Mouse (Mus musculus) midbrain, embryonic 14.5 days (tissue): ENCODE measurements around the gene Gm28372. TPM values are rescaled to one million over a fixed set of nuclear protein-coding genes. Genes with fewer than 3 reads are reported as not detected.

Experiments used
- ATAC-seq: fragments of 200-750 bp; cut with Nextera tagmentation; 2 replicates; pipeline ENCODE4 v1.8.0; 2017; ENCODE audit warnings: moderate number of reproducible peaks, moderate library complexity; ENCODE audit not compliant: low FRiP score, low TSS enrichment
- DNase-seq: peaks from one replicate; pipeline ENCODE4 v3.0.0-alpha.2; 2015
- H3K27ac ChIP-seq: fragments of 300-500 bp; sonication (generic); replicated peaks from 2 replicates; pipeline ENCODE4 v1.5.1; 2014; ENCODE audit warnings: mild to moderate bottlenecking, low read depth, low read length, moderate library complexity
- H3K27me3 ChIP-seq: fragments of 300-500 bp; sonication (generic); 2 replicates; pipeline ENCODE4 v1.6.1; 2014; ENCODE audit warnings: low read length, control low read depth, mixed read lengths; ENCODE audit not compliant: control insufficient read depth, insufficient read depth
- H3K36me3 ChIP-seq: fragments of 300-500 bp; sonication (generic); 2 replicates; pipeline ENCODE4 v1.6.1; 2014; ENCODE audit warnings: low read length, control low read depth; ENCODE audit not compliant: control insufficient read depth, insufficient read depth
- H3K4me1 ChIP-seq: fragments of 300-500 bp; sonication (generic); 2 replicates; pipeline ENCODE4 v1.6.1; 2014; ENCODE audit warnings: mild to moderate bottlenecking, antibody characterized with exemption, low read length, control low read depth; ENCODE audit not compliant: control insufficient read depth, insufficient read depth
- H3K4me2 ChIP-seq: fragments of 300-500 bp; sonication (generic); 2 replicates; pipeline ENCODE4 v1.6.1; 2014; ENCODE audit warnings: mild to moderate bottlenecking, low read length, moderate library complexity
- H3K4me3 ChIP-seq: fragments of 300-500 bp; sonication (generic); replicated peaks from 2 replicates; pipeline ENCODE4 v1.5.1; 2014; ENCODE audit warnings: low read depth, low read length
- H3K9ac ChIP-seq: fragments of 300-500 bp; sonication (generic); replicated peaks from 2 replicates; pipeline ENCODE4 v1.6.1; 2014; ENCODE audit warnings: mild to moderate bottlenecking, low read length, moderate library complexity
- H3K9me3 ChIP-seq: fragments of 300-500 bp; sonication (generic); 2 replicates; pipeline ENCODE4 v1.6.1; 2016; ENCODE audit warnings: low read length, control low read depth, mixed read lengths; ENCODE audit not compliant: control insufficient read depth
- WGBS: fragments of 180-500 bp; shearing (Covaris S2); extraction: QIAGEN DNeasy Blood & Tissue Kit; methylation state at CpG from one replicate; pipeline ENCODE4 v1.1.7; 2014; 5-methylcytosine and 5-hydroxymethylcytosine counted together
- polyA plus RNA-seq: library from polyadenylated mRNA; unstranded; fragments of >200 nt; fragmentation: Nextera tagmentation; extraction: Ambion mirVana; gene quantifications from 2 replicates; pipeline ENCODE4 v1.2.1, GENCODE M21; 2014

Gene Gm28372
- polyA plus RNA-seq, 1 experiment from 2014 or later, result not detected

DNA sequence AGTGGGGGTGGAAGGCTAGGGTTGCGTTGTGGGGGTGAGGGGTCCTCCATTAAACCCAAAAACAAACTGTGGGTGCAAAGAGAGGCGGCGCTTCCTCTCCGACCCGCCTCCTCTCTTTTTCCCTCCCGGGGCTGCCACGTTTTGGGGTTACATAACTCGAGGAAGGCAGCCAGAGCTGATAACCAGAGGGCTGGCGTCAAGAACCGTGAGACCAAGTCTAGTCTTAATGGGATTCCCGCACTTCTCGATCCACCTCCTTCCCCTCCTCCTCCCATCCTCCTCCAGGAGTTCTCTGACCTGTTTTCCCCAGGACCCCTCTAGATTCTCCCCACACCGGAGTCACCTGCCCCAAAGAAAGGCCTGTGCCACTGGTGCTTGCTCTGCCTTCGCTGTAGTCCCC lies 6.9 kb upstream of the Gm28372 start:
- peak overlapping the region; percentile 93 for H3K4me2 ChIP-seq
- 14% methylated on average over 14 of the region's 14 CpGs for WGBS
- ATAC-seq (no peak), DNase-seq (no peak)
- H3K27me3 ChIP-seq, result peaks cover 10% of the 10 kb centered on the region; the same call in 1 of the 2 replicates
- H3K4me1 ChIP-seq, result peaks cover 9% of the 10 kb centered on the region; the same call in 1 of the 2 replicates
- H3K9ac ChIP-seq, result no peak overlapping the region
- H3K27ac ChIP-seq, result no peak overlapping the region
- H3K9me3 ChIP-seq, result no peaks in the 10 kb centered on the region
- H3K4me3 ChIP-seq, result peak overlapping the region; percentile 49
- 0 out of 2 replicates have a peak, but pooled peaks cover under 1% of the 10 kb centered on the region for H3K36me3 ChIP-seq

GRCm38 (mm10) chr2:130400046-130400445 lies 5.0 kb upstream of the Gm28372 start:
- 97% methylated on average over 1 of the region's 1 CpGs for WGBS
- H3K9ac ChIP-seq, result no peak overlapping the region

DNA sequence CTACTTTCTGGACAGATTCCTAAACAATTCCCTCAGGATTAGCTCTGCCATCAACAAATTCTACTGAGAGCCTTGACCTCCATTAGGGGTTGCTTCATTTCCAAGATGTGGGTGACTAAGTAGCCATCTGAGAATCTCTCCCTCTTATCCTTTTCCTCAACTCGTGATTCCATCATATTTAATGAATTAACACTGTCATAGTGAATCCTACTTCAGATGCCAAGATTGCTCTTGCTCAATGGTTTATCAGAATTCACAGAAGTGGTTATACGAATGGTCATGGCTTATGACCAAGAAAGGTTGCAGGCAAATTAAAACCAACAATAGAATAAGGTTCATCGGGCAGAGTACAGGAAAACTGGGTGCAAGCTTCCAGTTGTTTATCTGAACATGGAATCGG lies 3.1 kb upstream of the Gm28372 start:
- no peak for ATAC-seq
- no peak overlapping the region for H3K4me2 ChIP-seq
- WGBS, result 89% methylated on average over 4 of the region's 4 CpGs
- H3K27me3 ChIP-seq, result peaks cover 10% of the 10 kb centered on the region; the same call in 1 of the 2 replicates
- H3K36me3 ChIP-seq, result no peaks in the 10 kb centered on the region
- H3K27ac ChIP-seq, result no peak overlapping the region
- no peak for DNase-seq
- no peak overlapping the region for H3K9ac ChIP-seq
- H3K9me3 ChIP-seq, result no peaks in the 10 kb centered on the region
- no peak overlapping the region for H3K4me3 ChIP-seq
- peaks cover 9% of the 10 kb centered on the region; the same call in 1 of the 2 replicates for H3K4me1 ChIP-seq

More at GRCm38 (mm10) chr2:130400046-130400445, 5.0 kb upstream of the Gm28372 start:
- ATAC-seq (no peak), DNase-seq (no peak)
- H3K27ac ChIP-seq, result no peak overlapping the region
- H3K4me3 ChIP-seq, result no peak overlapping the region
- peaks cover 9% of the 10 kb centered on the region; the same call in 1 of the 2 replicates for H3K4me1 ChIP-seq
- H3K36me3 ChIP-seq, result no peaks in the 10 kb centered on the region
- H3K27me3 ChIP-seq, result peaks cover 10% of the 10 kb centered on the region; the same call in 1 of the 2 replicates
- H3K4me2 ChIP-seq, result no peak overlapping the region
- H3K9me3 ChIP-seq, result no peaks in the 10 kb centered on the region

DNA sequence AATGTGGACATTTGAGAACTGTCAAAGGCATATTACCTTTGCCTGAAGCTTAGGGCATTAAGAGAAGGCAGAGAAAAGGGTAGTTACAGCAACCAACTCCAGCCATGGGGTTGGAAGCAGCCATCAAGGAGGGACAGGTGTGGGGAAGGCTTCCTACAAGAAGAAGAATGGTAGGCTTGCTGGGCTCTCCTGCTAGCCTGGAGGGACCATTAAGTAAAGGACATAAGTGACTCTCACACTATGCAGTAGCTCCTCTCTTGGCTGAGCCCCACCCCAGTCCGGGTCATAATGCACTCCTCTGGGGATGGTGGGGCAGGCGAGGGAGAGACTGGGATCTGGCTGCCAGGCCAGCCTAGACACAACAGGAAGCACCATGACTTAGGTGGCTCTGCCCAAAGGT lies 1.1 kb downstream of the Gm28372 start, which contains the start of gene Tmem239:
TSS of gene Tmem239 (plus strand) at position 301 of the 400 bp plus-strand sequence.
- H3K4me2 ChIP-seq, result no peak within 1 kb of the TSS
- H3K36me3 ChIP-seq, result no peaks in the 10 kb centered on the region
- no peak within 1 kb of the TSS for H3K4me3 ChIP-seq
- no peak for DNase-seq
- no peak within 1 kb of the TSS for H3K27ac ChIP-seq
- WGBS, result 82% methylated on average over 2 of the region's 2 CpGs
- no peak for ATAC-seq
- no peaks in the 10 kb centered on the region for H3K9me3 ChIP-seq
- no peaks in the 10 kb centered on the region for H3K27me3 ChIP-seq
- no peaks in the 10 kb centered on the region for H3K4me1 ChIP-seq
- H3K9ac ChIP-seq, result no peak within 1 kb of the TSS

- Histone ChIP-seq H3K9me3 (no peaks in the 10 kb centered on the region), H3K4me2 (no peak overlapping the region), H3K9ac (no peak overlapping the region), H3K4me3 (no peak overlapping the region), H3K27ac (no peak overlapping the region), H3K4me1 (no peaks in the 10 kb centered on the region), H3K27me3 (no peaks in the 10 kb centered on the region), H3K36me3 (no peaks in the 10 kb centered on the region)
- 20% methylated on average over 6 of the region's 6 CpGs for WGBS
- no peak for ATAC-seq
- DNase-seq, result peak; percentile 62
Measured at GRCm38 (mm10) chr2:130408194-130408593, 3.2 kb downstream of the Gm28372 start.

DNA sequence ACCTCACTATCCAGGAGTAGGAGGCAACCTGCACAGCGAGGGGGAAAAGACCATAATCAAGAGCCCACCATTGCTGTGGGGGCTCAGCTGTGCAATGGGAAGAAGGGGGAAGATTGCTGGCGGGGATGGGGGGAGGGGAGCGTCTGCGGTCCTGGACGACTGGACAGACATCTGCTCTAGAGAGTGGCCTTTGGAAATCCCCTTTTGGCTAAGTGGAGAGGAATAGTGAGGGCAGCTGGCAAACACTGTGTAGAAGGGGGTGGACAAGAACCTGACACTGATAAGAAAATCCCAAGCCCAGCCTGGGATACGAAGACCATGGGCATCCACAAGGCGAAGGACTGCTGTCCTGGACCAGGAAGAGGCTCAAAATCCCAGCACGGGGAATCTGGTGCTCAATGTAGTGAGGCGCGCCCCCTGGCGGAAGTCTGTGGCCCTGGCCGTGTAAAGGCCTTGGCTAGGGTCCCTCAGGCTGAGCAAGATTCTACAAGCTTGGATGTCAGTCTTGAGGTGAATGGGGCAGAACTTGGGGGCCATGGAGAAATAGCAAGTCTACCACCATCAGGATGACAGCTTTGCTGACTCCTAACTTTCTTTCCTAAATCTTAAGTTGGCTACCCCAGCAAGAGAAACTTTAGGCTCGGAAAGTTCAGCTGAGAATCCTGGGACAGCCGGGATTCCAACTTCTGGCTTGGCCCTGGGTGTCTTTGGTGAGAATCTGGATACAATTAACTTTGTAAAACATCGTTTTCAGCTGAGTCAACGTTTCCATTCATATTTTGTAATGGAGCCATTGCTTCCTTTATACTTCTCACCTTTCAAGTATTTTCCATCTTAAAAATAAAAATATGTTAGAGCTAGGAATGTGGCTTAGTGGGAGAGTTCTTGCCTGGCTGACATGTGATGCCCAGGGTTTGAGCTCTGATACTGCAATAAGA lies 6.8 kb downstream of the Gm28372 start:
- Histone ChIP-seq H3K27me3 (no peaks in the 10 kb centered on the region), H3K9ac (no peak overlapping the region), H3K4me3 (no peak overlapping the region), H3K4me2 (no peak overlapping the region), H3K36me3 (no peaks in the 10 kb centered on the region), H3K4me1 (no peaks in the 10 kb centered on the region), H3K27ac (no peak overlapping the region), H3K9me3 (no peaks in the 10 kb centered on the region)
- WGBS, result 35% methylated on average over 16 of the region's 16 CpGs
- ATAC-seq (peak; percentile 62; the same call in 1 of the 2 replicates), DNase-seq (peak; percentile 92)

GRCm38 (mm10) chr2:130412775-130413174 lies 7.7 kb downstream of the Gm28372 start:
- Histone ChIP-seq H3K4me1 (no peaks in the 10 kb centered on the region), H3K4me2 (no peak overlapping the region), H3K36me3 (no peaks in the 10 kb centered on the region), H3K27ac (no peak overlapping the region), H3K27me3 (no peaks in the 10 kb centered on the region), H3K4me3 (no peak overlapping the region), H3K9ac (no peak overlapping the region), H3K9me3 (no peaks in the 10 kb centered on the region)
- ATAC-seq (no peak), DNase-seq (no peak)
- WGBS, result 82% methylated on average over 3 of the region's 3 CpGs

GRCm38 (mm10) chr2:130414094-130414856 lies 9.2 kb downstream of the Gm28372 start:
- WGBS, result 76% methylated on average over 6 of the region's 6 CpGs
- H3K9ac ChIP-seq, result no peak overlapping the region
- DNase-seq, result peak; percentile 4
- no peaks in the 10 kb centered on the region for H3K9me3 ChIP-seq
- no peak overlapping the region for H3K4me2 ChIP-seq
- H3K4me3 ChIP-seq, result no peak overlapping the region
- H3K4me1 ChIP-seq, result no peaks in the 10 kb centered on the region
- ATAC-seq, result no peak
- H3K27ac ChIP-seq, result no peak overlapping the region
- H3K36me3 ChIP-seq, result peaks cover 10% of the 10 kb centered on the region; the same call in 1 of the 2 replicates
- no peaks in the 10 kb centered on the region for H3K27me3 ChIP-seq
